Mouse (Mus musculus): ENCODE data around the gene Gabrb1.
"Not testable (repeated sequence)": the region's sequence is repeated elsewhere in the genome, so short reads cannot be mapped to it uniquely, and the experiment has no call there.

Gabrb1 gene

GRCm38 (mm10) chr5:72043226-72044151 is 385.6 kb downstream of the Gabrb1 start:
- no peak for DNase-seq

DNA sequence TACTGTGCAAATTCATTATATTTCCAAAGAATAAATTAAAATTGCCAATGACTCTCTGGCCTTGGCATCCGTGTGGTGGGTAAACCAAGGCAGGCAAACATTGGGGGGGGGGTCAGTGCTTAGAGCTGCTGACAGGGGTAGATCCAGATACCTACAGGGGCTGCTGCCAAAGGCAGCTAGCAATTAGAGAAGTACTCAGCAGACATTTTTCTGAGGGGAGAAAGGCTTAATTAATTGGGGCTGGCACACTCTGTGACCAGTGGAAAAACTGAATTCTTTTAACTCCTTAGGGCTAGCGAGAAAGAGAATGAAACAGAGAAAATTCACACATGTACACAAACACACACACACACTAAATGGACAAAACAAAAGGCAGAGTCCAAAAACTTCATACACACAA is 388.3 kb downstream of the Gabrb1 start:
- no peak for DNase-seq

GRCm38 (mm10) chr5:72064079-72064478 is 406.2 kb downstream of the Gabrb1 start:
- no peak for DNase-seq

- DNase-seq = no peak
Observed at GRCm38 (mm10) chr5:72068826-72069225, 410.9 kb downstream of the Gabrb1 start.

DNA sequence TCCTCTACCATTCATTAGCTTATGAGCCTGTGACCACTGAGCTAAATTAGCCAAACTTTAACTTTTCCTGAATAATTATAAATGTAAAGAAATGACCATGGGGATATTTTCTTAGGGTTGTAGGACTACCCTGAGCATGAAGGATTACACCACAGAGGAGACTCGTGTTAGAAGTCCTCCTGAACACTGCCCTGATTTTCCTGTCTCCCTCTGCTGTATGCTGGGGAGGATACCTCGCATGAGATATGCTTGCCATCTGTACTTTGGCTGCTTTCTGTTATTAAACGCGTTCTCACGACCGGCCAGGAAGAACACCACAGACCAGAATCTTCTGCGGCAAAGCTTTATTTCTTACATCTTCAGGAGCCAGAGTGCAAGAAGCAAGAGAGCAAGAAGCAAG is 411.5 kb downstream of the Gabrb1 start:
- DNase-seq = not testable (repeated sequence)

DNA sequence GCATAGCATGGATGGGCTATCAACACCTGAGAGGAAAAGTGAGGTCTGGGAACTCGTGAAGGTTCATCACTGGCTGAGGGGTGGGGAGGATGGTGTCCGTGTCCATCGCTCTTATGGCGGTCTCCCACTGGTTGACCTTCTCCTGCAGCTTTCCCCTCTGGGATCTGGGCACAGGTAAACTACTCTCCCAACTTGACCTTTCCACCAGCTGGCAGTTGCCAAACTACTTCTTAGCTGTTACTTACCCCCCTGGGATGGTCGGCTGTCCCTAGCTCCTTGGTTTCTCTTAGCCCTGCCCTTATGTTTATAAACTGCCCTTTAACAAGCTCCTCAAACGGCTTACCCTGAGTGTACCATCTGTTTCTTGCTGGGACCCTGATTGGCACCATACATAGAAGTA is 418.9 kb downstream of the Gabrb1 start:
- DNase-seq = no peak

DNA sequence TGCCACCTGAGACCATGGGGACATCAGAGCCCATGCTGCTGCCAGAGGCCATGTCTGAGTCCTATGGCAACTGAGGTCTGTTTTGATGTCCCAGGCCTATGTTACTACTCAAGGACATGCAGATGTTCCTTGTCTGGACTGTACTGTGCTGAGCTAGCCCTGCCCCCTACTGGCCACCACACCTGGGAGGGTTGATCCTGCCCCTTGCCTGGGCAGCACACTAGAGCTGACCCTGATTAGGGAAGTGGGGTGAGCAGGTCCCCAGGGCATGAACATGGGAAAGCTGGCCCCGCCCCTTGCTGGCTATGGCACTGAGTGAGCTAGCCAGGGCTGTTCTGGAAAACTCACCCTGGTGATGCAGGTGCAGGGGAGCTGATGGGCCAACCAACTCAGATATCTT is 428.6 kb downstream of the Gabrb1 start:
- peak; percentile 3 to 4 for DNase-seq

GRCm38 (mm10) chr5:72094582-72094981 is 436.7 kb downstream of the Gabrb1 start:
- DNase-seq = no peak

- DNase-seq = no peak
Observed at GRCm38 (mm10) chr5:72095015-72095414, 437.1 kb downstream of the Gabrb1 start.

DNA sequence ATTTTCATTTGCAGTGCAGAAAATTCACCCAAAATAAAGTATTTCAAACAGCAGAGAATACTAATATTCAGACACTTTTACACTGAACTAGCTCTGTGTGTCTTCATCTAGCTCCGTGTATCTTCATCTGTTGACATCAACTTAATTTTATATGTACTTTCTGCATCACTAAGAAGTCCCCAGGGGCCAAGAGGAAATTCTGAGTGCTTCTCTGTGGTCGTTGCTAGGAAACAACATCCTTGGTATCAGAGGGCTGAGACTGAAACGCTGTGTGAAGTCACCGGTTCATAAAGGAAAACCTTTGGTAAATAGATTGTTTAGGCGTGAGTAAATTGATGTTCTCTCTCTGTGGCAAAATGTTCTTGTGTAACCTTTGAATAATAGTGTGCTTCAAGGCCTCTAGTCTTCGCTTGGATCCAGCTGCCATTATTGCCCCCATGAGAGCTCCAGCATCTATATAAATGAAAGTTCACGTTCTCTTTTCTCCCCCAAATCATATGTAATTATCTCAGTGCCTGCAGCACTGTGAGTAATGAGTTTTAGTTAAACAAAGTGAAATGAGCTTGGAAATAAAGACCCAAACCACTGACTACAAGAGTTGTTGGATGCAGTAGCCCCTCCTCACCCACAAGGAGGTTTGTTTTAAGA is 446.5 kb downstream of the Gabrb1 start:
- DNase-seq = no peak

- no peak for DNase-seq
Observed at GRCm38 (mm10) chr5:72122414-72123037, 464.6 kb downstream of the Gabrb1 start.

GRCm38 (mm10) chr5:72126681-72127080 is 468.8 kb downstream of the Gabrb1 start:
- DNase-seq = no peak

GRCm38 (mm10) chr5:72133906-72134305 is 476.0 kb downstream of the Gabrb1 start:
- DNase-seq = no peak

DNA sequence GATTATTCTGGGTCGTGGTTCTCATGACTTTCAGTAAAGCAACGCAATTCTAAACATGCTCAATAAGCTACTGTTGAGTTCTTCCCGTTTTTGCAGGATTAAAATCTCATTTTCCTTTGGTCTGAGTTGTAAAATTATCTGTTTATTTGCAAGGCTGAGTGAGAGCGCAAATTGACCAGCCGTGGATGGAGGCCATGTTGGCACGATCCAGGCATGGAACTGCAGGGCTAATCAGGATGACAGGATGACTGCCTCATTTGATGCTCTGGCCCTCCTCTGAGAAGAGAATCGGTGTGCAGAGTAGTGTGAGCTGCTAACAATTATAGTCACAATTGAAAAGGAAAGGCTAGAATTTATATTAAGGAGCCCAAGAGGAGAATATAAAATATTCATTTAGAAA is 480.3 kb downstream of the Gabrb1 start:
- DNase-seq = no peak

GRCm38 (mm10) chr5:72139619-72140018 is 481.7 kb downstream of the Gabrb1 start:
- DNase-seq = no peak

DNA sequence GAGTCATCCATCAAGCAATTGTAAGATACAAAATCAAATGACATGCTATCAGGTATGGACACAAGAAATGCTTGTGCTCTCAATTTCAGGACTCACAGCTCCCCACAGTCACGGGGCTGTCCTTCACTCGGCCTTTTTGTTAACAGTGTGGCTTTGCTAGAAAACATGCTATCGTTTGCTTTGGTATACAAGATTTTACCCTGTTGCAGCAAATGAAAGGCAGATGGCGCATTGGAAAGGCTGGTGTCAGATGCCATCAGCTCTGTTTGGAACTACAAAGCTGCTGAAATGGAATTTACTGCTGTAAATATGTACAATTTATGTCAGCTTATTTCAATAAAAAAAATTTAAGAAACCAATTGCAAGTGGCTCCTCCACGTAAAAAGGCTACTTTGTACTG is 490.8 kb downstream of the Gabrb1 start:
- no peak for DNase-seq

- DNase-seq = no peak
Observed at GRCm38 (mm10) chr5:72150870-72151269, 493.0 kb downstream of the Gabrb1 start.

GRCm38 (mm10) chr5:72155686-72156085 is 497.8 kb downstream of the Gabrb1 start:
- not testable (repeated sequence) for DNase-seq

- no peak for DNase-seq
Observed at GRCm38 (mm10) chr5:72156598-72156997, 498.7 kb downstream of the Gabrb1 start.

GRCm38 (mm10) chr5:72158667-72159066 is 500.8 kb downstream of the Gabrb1 start:
- DNase-seq = no peak

- no peak for DNase-seq
Observed at GRCm38 (mm10) chr5:72159537-72159936, 501.6 kb downstream of the Gabrb1 start.

- no peak for DNase-seq
Observed at GRCm38 (mm10) chr5:72160781-72161485, 503.0 kb downstream of the Gabrb1 start.

DNA sequence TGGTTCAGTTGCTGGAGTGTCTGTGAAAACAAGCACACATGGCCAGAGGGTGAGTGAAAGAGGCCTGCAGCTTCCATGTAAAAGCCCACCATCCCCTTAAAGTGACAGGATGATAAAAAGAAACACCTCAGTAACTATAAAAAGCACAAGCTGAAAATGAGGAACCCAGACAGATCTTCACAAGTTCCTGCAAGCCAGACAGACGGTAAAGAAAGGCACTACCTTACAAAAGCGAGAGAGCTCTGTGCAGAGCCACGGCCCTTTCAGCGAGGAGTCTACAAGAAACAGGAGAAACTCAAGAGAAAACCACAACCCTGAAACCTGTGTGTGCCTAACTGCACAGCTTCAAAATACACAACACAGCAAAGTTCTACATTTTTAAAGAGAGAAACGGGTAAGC is 504.9 kb downstream of the Gabrb1 start:
- no peak for DNase-seq
